Mouse (Mus musculus) hindbrain, postnatal 0 days (tissue): ENCODE data around the gene Btbd1. TPM values are rescaled to one million over a fixed set of nuclear protein-coding genes. Genes with fewer than 3 reads are reported as not detected.

ENCODE experiments used
- ATAC-seq: fragments of 200-750 bp; cut with Nextera tagmentation; 2 replicates; pipeline ENCODE4 v1.8.0; 2017; ENCODE audit warnings: mild to moderate bottlenecking, moderate TSS enrichment, moderate library complexity
- DNase-seq: peaks from one replicate; pipeline ENCODE4 v3.0.0-alpha.2; 2015; ENCODE audit warnings: low spot score
- H3K27ac ChIP-seq: fragments of 300-500 bp; sonication (generic); 2 replicates; pipeline ENCODE4 v1.5.1; 2014; ENCODE audit warnings: mild to moderate bottlenecking
- H3K27me3 ChIP-seq: fragments of 300-500 bp; sonication (generic); 2 replicates; pipeline ENCODE4 v1.6.1; 2014; ENCODE audit warnings: low read length, mixed read lengths; ENCODE audit not compliant: insufficient read depth
- H3K36me3 ChIP-seq: fragments of 300-500 bp; sonication (generic); 2 replicates; pipeline ENCODE4 v1.6.1; 2014; ENCODE audit warnings: low read length, mixed read lengths; ENCODE audit not compliant: insufficient read depth
- H3K4me1 ChIP-seq: fragments of 300-500 bp; sonication (generic); 2 replicates; pipeline ENCODE4 v1.6.1; 2014; ENCODE audit warnings: antibody characterized with exemption, low read length, mixed read lengths; ENCODE audit not compliant: insufficient read depth
- H3K4me2 ChIP-seq: fragments of 300-500 bp; sonication (generic); 2 replicates; pipeline ENCODE4 v1.6.1; 2014; ENCODE audit warnings: low read depth, mild to moderate bottlenecking, low read length, moderate library complexity, mixed read lengths
- H3K4me3 ChIP-seq: fragments of 300-500 bp; sonication (generic); 2 replicates; pipeline ENCODE4 v1.5.1; 2014; ENCODE audit warnings: low read length
- H3K9ac ChIP-seq: fragments of 300-500 bp; sonication (generic); replicated peaks from 2 replicates; pipeline ENCODE4 v1.6.1; 2014; ENCODE audit warnings: mild to moderate bottlenecking, low read length, moderate library complexity, mixed read lengths
- H3K9me3 ChIP-seq: fragments of 300-500 bp; sonication (generic); 2 replicates; pipeline ENCODE4 v1.6.1; 2016; ENCODE audit warnings: low read length, mixed read lengths
- CTCF ChIP-seq: IDR thresholded peaks from 2 replicates; pipeline ENCODE4 v1.5.1; 2016; ENCODE audit warnings: antibody characterized with exemption, control low read depth, low read depth
- WGBS: fragments of 180-500 bp; shearing (Covaris S2); extraction: QIAGEN DNeasy Blood & Tissue Kit; methylation state at CpG from one replicate; pipeline ENCODE4 v1.1.7; 2014; 5-methylcytosine and 5-hydroxymethylcytosine counted together
- polyA plus RNA-seq: library from polyadenylated mRNA; unstranded; fragments of >200 nt; fragmentation: Nextera tagmentation; extraction: Ambion mirVana; gene quantifications from 2 replicates; pipeline ENCODE4 v1.2.1, GENCODE M21; 2015
- total RNA-seq: library from RNA; depleted of rRNA; stranded (reverse); fragments of >200 nt; gene quantifications from 2 replicates; pipeline ENCODE4 v1.2.3, GENCODE M21; 2014

Btbd1 gene
- total and polyA plus RNA-seq, 2 experiments from 2014 or later, result 86.8 to 93.0 TPM

DNA sequence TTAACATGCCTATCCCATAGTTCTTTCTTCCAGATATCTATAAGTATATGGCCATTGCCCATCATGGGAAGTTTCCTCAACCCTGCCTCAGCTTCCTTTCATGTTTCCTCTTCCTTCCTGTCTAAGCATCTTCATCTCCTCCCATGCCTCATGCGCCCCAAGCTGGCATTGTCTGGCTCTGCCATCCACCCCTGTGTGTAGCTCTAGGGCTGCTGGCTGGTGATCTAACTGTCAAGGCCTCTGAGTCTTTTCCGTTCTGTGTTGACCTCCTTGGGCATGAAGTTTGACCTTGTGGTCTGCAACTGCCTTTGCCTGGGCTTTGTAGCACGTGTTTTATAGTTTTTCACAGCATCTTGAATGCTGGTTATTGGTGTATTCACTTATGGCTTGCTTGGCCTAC is 16.1 kb upstream of the Btbd1 start:
- Histone ChIP-seq H3K4me1 (peaks cover 5% of the 10 kb centered on the region; the same call in 1 of the 2 replicates), H3K9ac (no peak overlapping the region), H3K4me3 (no peak overlapping the region), H3K4me2 (no peak overlapping the region), H3K36me3 (no peaks in the 10 kb centered on the region), H3K9me3 (no peaks in the 10 kb centered on the region), H3K27me3 (no peaks in the 10 kb centered on the region), H3K27ac (no peak overlapping the region)
- TF ChIP-seq CTCF, result no peak
- ATAC-seq, result no peak
- 71% methylated on average over 3 of the region's 3 CpGs for WGBS
- DNase-seq, result no peak

DNA sequence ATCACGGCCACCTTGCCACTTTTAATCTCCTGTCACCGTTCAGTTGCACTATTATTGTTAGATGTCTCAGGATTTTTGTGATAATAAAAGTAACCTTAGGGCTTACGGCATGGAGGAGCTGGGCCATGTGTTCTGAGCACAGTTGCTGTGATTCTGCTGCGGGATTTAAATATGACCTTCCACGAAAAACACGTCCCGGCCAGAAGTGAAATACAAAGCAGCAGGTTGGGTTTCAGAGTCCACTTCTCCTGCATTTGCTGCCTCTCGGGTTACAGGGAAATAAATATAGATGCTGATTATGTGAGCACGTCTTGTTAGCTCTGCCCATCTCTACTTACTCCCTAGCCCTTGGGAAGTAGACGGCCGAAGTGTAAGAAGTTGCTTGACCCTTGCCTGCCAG is 15.6 kb upstream of the Btbd1 start:
- Histone ChIP-seq H3K4me1 (peaks cover 5% of the 10 kb centered on the region; the same call in 1 of the 2 replicates), H3K9me3 (no peaks in the 10 kb centered on the region), H3K27ac (no peak overlapping the region), H3K36me3 (no peaks in the 10 kb centered on the region), H3K4me3 (no peak overlapping the region), H3K9ac (no peak overlapping the region), H3K4me2 (no peak overlapping the region), H3K27me3 (no peaks in the 10 kb centered on the region)
- no peak for ATAC-seq
- no peak for TF ChIP-seq CTCF
- WGBS, result 90% methylated on average over 11 of the region's 11 CpGs
- DNase-seq, result no peak

DNA sequence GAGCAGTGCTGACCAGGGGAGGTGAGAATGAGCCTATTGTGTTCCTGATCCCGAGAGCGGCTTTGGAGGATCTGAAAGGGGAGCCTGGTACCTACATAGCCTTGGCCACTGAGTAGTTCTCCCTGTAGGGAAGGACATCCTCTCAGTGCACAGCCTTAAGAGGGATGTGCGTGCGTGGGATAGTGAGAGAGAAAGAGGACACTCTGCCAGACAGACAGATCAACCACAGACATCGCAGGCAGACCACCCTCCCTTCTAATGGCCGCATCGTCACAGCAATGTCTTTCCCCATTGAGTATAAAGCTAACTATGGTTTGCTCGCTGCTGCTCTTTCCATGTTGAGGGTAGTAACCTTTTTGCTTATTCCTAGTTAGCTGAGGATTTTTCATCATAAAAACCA is 14.7 kb upstream of the Btbd1 start:
- H3K4me2 ChIP-seq, result no peak overlapping the region
- no peak overlapping the region for H3K27ac ChIP-seq
- no peaks in the 10 kb centered on the region for H3K27me3 ChIP-seq
- WGBS, result 81% methylated on average over 8 of the region's 8 CpGs
- DNase-seq (no peak), ATAC-seq (no peak)
- H3K4me3 ChIP-seq, result no peak overlapping the region
- TF ChIP-seq CTCF, result no peak
- H3K36me3 ChIP-seq, result no peaks in the 10 kb centered on the region
- peaks cover 5% of the 10 kb centered on the region; the same call in 1 of the 2 replicates for H3K4me1 ChIP-seq
- no peaks in the 10 kb centered on the region for H3K9me3 ChIP-seq
- no peak overlapping the region for H3K9ac ChIP-seq

DNA sequence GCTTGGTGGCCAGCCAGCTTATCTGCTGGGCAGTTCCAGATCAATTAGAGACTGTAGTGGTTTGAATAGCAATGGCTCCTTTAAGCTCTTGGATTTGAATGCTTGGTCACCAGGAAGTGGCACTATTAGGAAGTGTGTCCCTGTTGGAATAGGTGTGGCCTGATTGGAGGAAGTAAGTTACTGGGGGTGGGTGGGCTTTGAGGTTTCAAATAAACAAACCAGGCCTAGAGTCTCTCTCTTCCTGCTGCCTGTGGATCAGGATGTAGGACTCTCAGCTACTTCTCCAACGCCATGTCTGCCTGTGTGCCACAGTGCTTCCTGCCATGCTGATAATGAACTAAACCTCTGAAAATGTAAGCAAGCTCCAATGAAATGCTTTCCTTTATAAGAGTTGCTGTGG is 13.8 kb upstream of the Btbd1 start:
- Histone ChIP-seq H3K9ac (no peak overlapping the region), H3K36me3 (no peaks in the 10 kb centered on the region), H3K27ac (no peak overlapping the region), H3K9me3 (no peaks in the 10 kb centered on the region), H3K4me3 (no peak overlapping the region), H3K4me2 (no peak overlapping the region), H3K27me3 (no peaks in the 10 kb centered on the region), H3K4me1 (peaks cover 5% of the 10 kb centered on the region; the same call in 1 of the 2 replicates)
- 71% methylated on average over 1 of the region's 1 CpGs for WGBS
- no peak for TF ChIP-seq CTCF
- no peak for DNase-seq
- no peak for ATAC-seq

DNA sequence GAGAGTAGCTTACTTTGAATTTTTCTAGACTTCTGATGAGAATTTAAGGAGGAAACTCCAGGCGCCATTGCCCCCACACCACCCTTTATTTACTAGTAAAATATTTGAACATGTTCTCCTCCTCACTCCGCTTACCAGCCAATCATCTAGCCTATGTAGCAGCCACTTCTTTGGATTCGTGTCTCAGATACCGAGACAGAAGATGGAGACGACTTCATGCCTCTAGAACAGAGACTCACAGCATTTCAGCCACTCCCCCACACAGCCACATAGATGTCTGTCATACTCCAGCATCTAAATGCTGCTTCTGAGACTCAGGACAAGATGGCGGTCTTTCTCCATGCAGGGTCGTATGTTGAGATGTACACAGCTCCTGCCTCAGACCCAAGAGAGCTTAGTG is 12.9 kb upstream of the Btbd1 start:
- WGBS, result 93% methylated on average over 7 of the region's 7 CpGs
- H3K4me3 ChIP-seq, result no peak overlapping the region
- H3K9ac ChIP-seq, result no peak overlapping the region
- peaks cover 5% of the 10 kb centered on the region; the same call in 1 of the 2 replicates for H3K4me1 ChIP-seq
- TF ChIP-seq CTCF, result no peak
- ATAC-seq (no peak), DNase-seq (no peak)
- no peaks in the 10 kb centered on the region for H3K36me3 ChIP-seq
- H3K27ac ChIP-seq, result no peak overlapping the region
- no peak overlapping the region for H3K4me2 ChIP-seq
- no peaks in the 10 kb centered on the region for H3K9me3 ChIP-seq
- no peaks in the 10 kb centered on the region for H3K27me3 ChIP-seq

DNA sequence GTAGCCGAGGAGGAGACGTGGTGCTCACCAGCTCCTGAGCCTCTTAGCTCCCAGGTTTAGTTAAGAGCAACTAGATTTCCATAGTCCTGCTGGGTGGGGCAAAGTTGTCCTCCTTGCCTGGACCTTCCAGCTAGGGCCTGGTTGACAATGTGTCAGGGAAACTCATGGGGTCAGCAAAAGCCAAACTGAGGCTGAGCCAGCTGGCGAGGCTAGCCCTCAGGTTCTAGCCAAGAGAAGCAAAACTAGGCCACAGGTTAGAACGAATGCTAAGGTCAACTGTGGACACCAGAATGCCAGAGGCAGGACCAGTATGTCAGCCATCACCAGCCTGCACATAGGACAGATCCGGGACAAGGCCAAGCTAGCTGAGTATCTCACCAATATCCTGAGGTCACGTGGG is 12.2 kb upstream of the Btbd1 start:
- no peak for ATAC-seq
- H3K27ac ChIP-seq, result no peak overlapping the region
- TF ChIP-seq CTCF, result no peak

DNA sequence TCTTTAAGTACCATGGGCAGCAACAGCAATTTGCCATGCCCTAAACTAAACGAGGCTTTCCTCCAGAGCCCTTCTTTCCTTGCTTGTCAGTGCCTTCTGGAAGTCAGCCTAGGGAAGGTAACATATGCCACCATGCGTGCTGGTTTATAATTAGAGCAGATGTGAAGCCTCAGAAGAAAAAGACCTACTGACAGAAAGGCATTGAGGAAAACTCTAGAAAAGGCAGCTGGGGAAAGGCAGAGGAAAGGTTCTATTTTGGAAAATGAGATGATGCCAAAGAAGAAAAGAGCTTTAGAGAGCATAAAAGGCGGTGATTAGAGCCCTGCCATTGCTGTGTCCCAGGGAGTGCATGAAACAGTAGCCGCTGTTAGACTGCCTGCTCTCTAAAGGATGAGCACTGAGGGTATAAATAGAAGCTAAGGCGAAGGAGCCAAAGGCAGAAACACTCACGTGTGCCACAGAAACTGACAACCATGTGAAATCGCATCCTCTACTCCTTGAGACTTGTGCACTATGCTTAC is 11.5 kb upstream of the Btbd1 start:
- no peak for TF ChIP-seq CTCF
- H3K4me2 ChIP-seq, result no peak overlapping the region
- WGBS, result 40% methylated on average over 7 of the region's 7 CpGs
- H3K9ac ChIP-seq, result no peak overlapping the region
- no peaks in the 10 kb centered on the region for H3K27me3 ChIP-seq
- DNase-seq, result no peak
- H3K27ac ChIP-seq, result peak overlapping the region; percentile 45; the same call in 1 of the 2 replicates
- H3K36me3 ChIP-seq, result no peaks in the 10 kb centered on the region
- H3K9me3 ChIP-seq, result no peaks in the 10 kb centered on the region
- peak; percentile 58 for ATAC-seq
- peaks cover 5% of the 10 kb centered on the region; the same call in 1 of the 2 replicates for H3K4me1 ChIP-seq
- no peak overlapping the region for H3K4me3 ChIP-seq

More for the DNA sequence above, 12.2 kb upstream of the Btbd1 start:
- Histone ChIP-seq H3K27me3 (no peaks in the 10 kb centered on the region), H3K36me3 (no peaks in the 10 kb centered on the region), H3K4me1 (peaks cover 5% of the 10 kb centered on the region; the same call in 1 of the 2 replicates), H3K4me3 (no peak overlapping the region), H3K9me3 (no peaks in the 10 kb centered on the region), H3K4me2 (no peak overlapping the region), H3K9ac (no peak overlapping the region)
- WGBS, result 87% methylated on average over 6 of the region's 6 CpGs
- no peak for DNase-seq
